Mouse (Mus musculus) limb, embryonic 11.5 days (tissue): Measurements from ENCODE around the gene 1810024B03Rik. TPM values are rescaled to one million over a fixed set of nuclear protein-coding genes. Genes with fewer than 3 reads are reported as not detected.

Source experiments
- ATAC-seq: fragments of 200-750 bp; cut with Nextera tagmentation; 2 replicates; pipeline ENCODE4 v1.8.0; 2017; ENCODE audit warnings: low read depth; ENCODE audit not compliant: insufficient number of reproducible peaks, low FRiP score, low TSS enrichment
- DNase-seq: peaks from one replicate; pipeline ENCODE4 v3.0.0-alpha.2; 2015; ENCODE audit warnings: low spot score
- H3K27ac ChIP-seq: fragments of 300-500 bp; sonication (generic); replicated peaks from 2 replicates; pipeline ENCODE4 v1.5.1; 2014; ENCODE audit warnings: low read depth, mild to moderate bottlenecking, low read length
- H3K27me3 ChIP-seq: fragments of 300-500 bp; sonication (generic); 2 replicates; pipeline ENCODE4 v1.6.1; 2014; ENCODE audit warnings: mild to moderate bottlenecking, low read length, mixed read lengths; ENCODE audit not compliant: control insufficient read depth, insufficient read depth
- H3K36me3 ChIP-seq: fragments of 300-500 bp; sonication (generic); 2 replicates; pipeline ENCODE4 v1.6.1; 2014; ENCODE audit warnings: mild to moderate bottlenecking, low read length, moderate library complexity, mixed read lengths; ENCODE audit not compliant: control insufficient read depth, insufficient read depth
- H3K4me1 ChIP-seq: fragments of 300-500 bp; sonication (generic); 2 replicates; pipeline ENCODE4 v1.6.1; 2014; ENCODE audit warnings: low read length, mixed read lengths; ENCODE audit not compliant: control insufficient read depth, insufficient read depth
- H3K4me2 ChIP-seq: fragments of 300-500 bp; sonication (generic); 2 replicates; pipeline ENCODE4 v1.6.1; 2014; ENCODE audit warnings: low read depth, mild to moderate bottlenecking, moderate library complexity; ENCODE audit not compliant: severe bottlenecking
- H3K4me3 ChIP-seq: fragments of 300-500 bp; sonication (generic); 2 replicates; pipeline ENCODE4 v1.5.1; 2014; ENCODE audit warnings: low read depth, low read length
- H3K9ac ChIP-seq: fragments of 300-500 bp; sonication (generic); 2 replicates; pipeline ENCODE4 v1.6.1; 2014; ENCODE audit warnings: mild to moderate bottlenecking, low read length
- H3K9me3 ChIP-seq: fragments of 300-500 bp; sonication (generic); 2 replicates; pipeline ENCODE4 v1.6.1; 2016; ENCODE audit warnings: low read length; ENCODE audit not compliant: control insufficient read depth
- WGBS: fragments of 180-500 bp; shearing (Covaris S2); extraction: QIAGEN DNeasy Blood & Tissue Kit; methylation state at CpG from one replicate; pipeline ENCODE4 v1.1.7; 2014; 5-methylcytosine and 5-hydroxymethylcytosine counted together
- polyA plus RNA-seq: library from polyadenylated mRNA; unstranded; fragments of >200 nt; fragmentation: Nextera tagmentation; extraction: Ambion mirVana; gene quantifications from 2 replicates; pipeline ENCODE4 v1.2.1, GENCODE M21; 2014

Gene 1810024B03Rik
- polyA plus RNA-seq, 1 experiment from 2014 or later, result 2.1 TPM

DNA sequence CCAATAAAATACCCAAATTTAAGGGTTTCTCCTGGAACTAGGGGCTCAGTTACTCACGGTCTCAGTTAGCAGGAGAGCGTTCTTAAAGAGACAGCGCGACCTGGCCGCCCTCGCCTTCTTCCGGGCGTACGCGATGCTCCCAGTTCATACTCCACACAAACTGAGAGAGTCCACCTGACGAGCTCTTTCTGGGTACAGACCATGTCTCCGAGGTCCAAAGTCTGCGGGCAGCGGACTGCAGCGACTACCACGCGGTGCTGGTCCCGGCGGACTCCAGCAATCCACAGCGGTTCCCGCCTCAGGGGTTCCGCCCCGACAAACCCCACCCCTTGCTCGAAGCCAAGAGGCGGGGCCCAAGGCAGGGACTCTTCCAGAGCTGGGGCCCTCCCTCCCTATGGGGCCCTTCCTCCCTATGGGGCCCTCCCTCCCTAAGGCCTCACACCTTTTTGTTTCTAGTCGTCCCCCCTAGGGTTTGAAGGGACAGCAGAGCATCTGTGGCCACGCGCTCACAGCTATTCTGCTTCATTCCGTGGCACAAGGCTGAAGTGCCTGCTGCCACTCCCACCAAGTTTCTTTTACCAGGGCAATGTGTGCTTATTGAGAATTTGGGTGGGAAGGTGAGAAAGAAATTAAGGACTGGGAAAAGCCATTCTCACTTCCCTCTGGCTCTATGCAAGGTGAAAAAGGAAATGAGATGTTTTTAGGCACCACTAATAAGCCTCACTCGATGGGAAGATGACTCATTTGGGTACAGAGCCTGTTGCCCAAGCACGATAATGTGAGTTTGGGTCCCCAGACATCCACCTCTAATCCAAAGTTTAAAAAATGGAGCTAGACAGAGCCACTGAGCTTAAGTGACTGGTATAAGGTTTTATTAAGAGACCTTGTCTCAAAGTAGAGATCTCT, 64.7 kb downstream of the 1810024B03Rik start, which contains the start of gene Itpripl1:
TSS of gene Itpripl1 (minus strand) at position 285 of the 906 bp plus-strand sequence.
- no peak within 1 kb of the TSS for H3K27ac ChIP-seq
- ATAC-seq, result peak; percentile 87
- H3K9me3 ChIP-seq, result no peaks in the 10 kb centered on the region
- H3K4me3 ChIP-seq, result peak within 1 kb of the TSS; percentile 48
- peak within 1 kb of the TSS; percentile 59 for H3K9ac ChIP-seq
- peaks cover 5% of the 10 kb centered on the region for H3K4me1 ChIP-seq
- peak within 1 kb of the TSS; percentile 56 for H3K4me2 ChIP-seq
- DNase-seq, result peak; percentile 79
- no peaks in the 10 kb centered on the region for H3K27me3 ChIP-seq
- peaks cover 6% of the 10 kb centered on the region; the same call in 1 of the 2 replicates for H3K36me3 ChIP-seq
- whole genome bisulfite sequencing, result 2% methylated on average over 31 of the region's 31 CpGs

DNA sequence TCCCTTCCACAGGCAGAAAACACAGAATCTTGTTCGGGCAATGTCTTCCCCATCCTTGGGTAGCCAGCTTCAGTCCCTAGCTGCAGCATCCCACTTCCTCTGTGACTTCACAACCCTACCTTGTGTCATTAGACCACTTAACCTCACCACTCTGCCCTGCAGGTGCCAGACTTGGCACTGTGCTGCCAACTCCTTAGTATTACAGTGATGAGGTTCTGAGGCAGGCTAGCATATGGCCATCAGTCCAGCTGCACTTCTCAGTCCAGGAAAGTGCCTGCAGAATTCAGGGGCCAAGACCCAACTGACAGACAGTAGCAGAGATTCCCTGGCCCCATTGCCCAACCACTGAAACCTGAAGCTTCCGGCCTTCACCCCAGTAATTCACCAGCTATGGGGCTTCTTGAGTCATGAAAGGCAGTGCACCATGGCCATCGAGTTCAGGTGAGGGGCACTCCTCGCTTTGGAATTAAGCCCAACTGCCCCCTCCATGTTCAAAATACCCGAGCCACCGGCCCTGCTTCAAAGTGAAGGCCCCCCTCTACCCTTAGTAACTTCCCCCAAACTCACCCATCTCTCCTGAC, 65.4 kb downstream of the 1810024B03Rik start:
- Histone ChIP-seq H3K4me3 (peak overlapping the region; percentile 48), H3K27me3 (no peaks in the 10 kb centered on the region), H3K9ac (peak overlapping the region; percentile 59), H3K9me3 (no peaks in the 10 kb centered on the region), H3K4me1 (peaks cover 5% of the 10 kb centered on the region), H3K4me2 (peak overlapping the region; percentile 56), H3K36me3 (peaks cover 6% of the 10 kb centered on the region; the same call in 1 of the 2 replicates), H3K27ac (no peak overlapping the region)
- ATAC-seq (peak; percentile 13; the same call in 1 of the 2 replicates), DNase-seq (no peak)
- WGBS, result 12% methylated on average over 6 of the region's 6 CpGs

DNA sequence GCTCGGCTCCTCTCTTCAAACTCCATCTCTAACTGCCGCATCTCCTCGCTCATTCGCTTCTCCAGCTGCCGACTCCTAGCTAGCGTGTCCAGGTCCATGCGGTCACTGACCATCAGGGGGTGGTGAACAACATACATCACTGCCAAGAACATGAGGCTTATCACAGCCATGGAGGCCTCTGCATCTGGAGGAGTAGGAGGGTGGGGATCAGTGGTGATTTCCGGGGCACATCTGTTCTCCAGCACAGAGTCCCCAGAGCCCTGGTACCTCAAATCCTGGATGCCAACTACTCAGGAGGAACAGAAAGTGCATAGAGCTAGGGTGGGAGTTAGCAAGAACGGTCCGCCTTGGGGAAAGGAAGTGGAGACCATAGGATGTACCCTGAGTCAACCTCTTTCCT, 66.0 kb downstream of the 1810024B03Rik start:
- DNase-seq (no peak), ATAC-seq (no peak)
- no peak overlapping the region for H3K27ac ChIP-seq
- H3K27me3 ChIP-seq, result no peaks in the 10 kb centered on the region
- no peak overlapping the region for H3K9ac ChIP-seq
- no peak overlapping the region for H3K4me3 ChIP-seq
- H3K4me2 ChIP-seq, result peak overlapping the region; percentile 56; the same call in 1 of the 2 replicates
- no peaks in the 10 kb centered on the region for H3K9me3 ChIP-seq
- peaks cover 6% of the 10 kb centered on the region; the same call in 1 of the 2 replicates for H3K36me3 ChIP-seq
- peaks cover 5% of the 10 kb centered on the region for H3K4me1 ChIP-seq
- 84% methylated on average over 10 of the region's 10 CpGs for WGBS

DNA sequence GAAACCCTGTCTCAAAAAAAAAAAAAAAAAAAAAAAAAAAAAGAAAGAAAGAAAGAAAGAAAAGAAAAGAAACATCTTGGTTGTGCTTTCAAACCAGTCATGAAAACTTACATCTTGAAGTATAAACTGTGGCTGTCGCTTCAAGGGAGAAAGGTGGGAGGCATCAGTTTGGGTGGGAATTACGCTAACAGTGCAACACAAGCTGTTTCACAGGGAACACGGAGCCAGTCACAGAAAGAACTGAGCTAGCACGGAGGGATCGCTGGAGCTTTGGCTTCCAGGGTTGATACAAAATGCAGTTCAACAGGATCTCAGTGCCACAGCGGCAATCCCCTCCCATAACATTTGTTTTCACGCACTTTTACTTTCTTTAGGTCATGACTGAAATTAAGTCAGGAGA, 68.1 kb downstream of the 1810024B03Rik start:
- no peak overlapping the region for H3K9ac ChIP-seq
- H3K4me3 ChIP-seq, result no peak overlapping the region
- no peaks in the 10 kb centered on the region for H3K27me3 ChIP-seq
- WGBS, result 93% methylated on average over 7 of the region's 7 CpGs
- ATAC-seq, result no peak
- no peak overlapping the region for H3K27ac ChIP-seq
- no peak overlapping the region for H3K4me2 ChIP-seq
- H3K4me1 ChIP-seq, result peaks cover 5% of the 10 kb centered on the region
- peaks cover 6% of the 10 kb centered on the region; the same call in 1 of the 2 replicates for H3K36me3 ChIP-seq
- no peaks in the 10 kb centered on the region for H3K9me3 ChIP-seq
- no peak for DNase-seq

DNA sequence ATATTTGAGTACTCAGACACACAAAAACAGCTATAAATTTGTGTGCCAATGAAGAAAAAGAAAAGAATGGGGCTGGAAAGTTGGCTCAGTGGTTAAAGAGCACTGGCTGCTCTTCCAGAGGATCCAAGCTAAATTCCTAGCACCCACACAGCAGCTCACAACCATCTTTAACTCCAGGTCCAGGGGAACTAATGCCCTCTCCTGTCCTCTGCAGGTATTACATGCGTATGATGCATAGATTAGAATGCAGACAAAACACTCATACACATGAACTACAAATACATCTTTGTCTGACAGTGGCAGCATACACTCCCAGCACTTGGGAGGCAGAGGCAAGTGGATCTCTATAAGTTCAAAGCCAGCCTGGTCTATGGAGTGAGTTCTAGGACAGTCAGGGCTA, 68.5 kb downstream of the 1810024B03Rik start:
- WGBS, result 100% methylated on average over 1 of the region's 1 CpGs
- Histone ChIP-seq H3K4me1 (peaks cover 5% of the 10 kb centered on the region), H3K9ac (no peak overlapping the region), H3K27me3 (no peaks in the 10 kb centered on the region), H3K27ac (no peak overlapping the region), H3K36me3 (peaks cover 6% of the 10 kb centered on the region; the same call in 1 of the 2 replicates), H3K9me3 (no peaks in the 10 kb centered on the region), H3K4me2 (no peak overlapping the region), H3K4me3 (no peak overlapping the region)
- no peak for DNase-seq
- ATAC-seq, result no peak

DNA sequence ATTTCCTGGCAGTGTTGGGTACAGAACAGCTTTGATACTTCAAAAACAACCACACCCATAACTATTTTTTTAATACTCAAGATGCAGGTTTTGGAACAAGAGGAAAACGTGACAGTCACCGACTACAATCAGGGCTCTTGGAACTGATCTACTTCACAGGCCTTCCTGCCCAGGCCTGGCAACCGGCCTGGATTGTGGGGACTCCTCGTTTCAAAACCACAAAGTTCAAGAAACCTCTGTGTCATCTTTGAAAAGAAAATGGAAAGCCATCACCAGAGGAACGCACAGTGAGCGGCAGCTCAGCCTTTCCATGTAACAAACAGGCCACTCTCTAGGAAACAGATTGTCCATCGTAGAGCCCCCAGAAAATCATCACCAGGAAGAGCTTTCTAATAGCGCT, 69.0 kb downstream of the 1810024B03Rik start:
- WGBS, result 95% methylated on average over 8 of the region's 8 CpGs
- Histone ChIP-seq H3K27me3 (no peaks in the 10 kb centered on the region), H3K4me3 (no peak overlapping the region), H3K4me1 (peaks cover 5% of the 10 kb centered on the region), H3K9ac (no peak overlapping the region), H3K27ac (no peak overlapping the region), H3K9me3 (no peaks in the 10 kb centered on the region), H3K36me3 (peaks cover 6% of the 10 kb centered on the region; the same call in 1 of the 2 replicates), H3K4me2 (no peak overlapping the region)
- no peak for DNase-seq
- ATAC-seq, result no peak

DNA sequence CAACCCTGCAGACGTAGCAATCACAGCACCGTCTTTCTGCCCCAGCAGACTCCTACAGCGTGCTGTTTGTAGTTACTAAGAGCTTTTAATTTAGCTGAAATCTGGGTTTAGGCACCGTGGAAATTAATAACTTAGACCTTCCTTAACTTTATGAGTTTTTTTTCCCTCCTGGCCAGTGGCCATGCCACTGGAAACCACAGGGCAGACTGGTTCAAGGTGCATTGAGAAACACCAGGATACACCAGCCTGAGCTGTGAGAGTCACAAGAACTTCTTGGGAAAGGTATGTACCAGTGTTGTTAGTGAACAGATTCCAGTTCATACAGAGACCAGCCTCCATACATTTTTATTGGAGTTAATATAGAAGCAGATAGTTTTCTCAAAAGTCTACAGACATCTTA, 69.6 kb downstream of the 1810024B03Rik start:
- Histone ChIP-seq H3K27ac (no peak overlapping the region), H3K4me2 (no peak overlapping the region), H3K9me3 (no peaks in the 10 kb centered on the region), H3K9ac (no peak overlapping the region), H3K36me3 (peaks cover 6% of the 10 kb centered on the region; the same call in 1 of the 2 replicates), H3K27me3 (no peaks in the 10 kb centered on the region), H3K4me3 (no peak overlapping the region), H3K4me1 (peaks cover 5% of the 10 kb centered on the region)
- ATAC-seq (no peak), DNase-seq (no peak)
- 88% methylated on average over 4 of the region's 4 CpGs for WGBS

DNA sequence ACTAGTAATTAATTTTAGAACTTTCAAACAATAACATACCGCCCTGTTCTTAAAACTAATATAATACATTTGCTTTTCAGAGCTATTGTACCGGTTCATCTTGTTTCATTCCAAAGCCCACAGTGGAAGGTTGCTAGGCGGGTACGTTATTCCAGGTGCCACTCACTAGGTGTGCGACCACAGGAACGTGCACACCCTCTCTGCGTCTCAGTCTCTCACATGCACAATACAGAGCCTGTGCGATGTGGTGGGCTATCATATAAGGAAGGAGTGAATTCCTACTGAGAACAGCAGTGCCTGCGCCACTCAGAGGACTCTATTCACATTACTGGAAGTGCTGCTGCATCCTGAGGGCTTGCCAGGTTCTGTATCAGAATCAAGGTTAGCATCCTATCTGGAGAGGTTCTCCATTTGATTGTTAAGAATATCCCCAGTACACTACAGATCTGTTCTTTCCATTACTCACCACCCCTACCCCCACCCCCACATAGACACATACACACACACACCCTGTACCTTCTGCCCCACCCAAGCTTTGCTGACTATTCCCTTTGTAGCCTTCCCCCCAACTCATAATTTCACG, 70.2 kb downstream of the 1810024B03Rik start:
- WGBS, result 90% methylated on average over 10 of the region's 10 CpGs
- Histone ChIP-seq H3K4me1 (peaks cover 5% of the 10 kb centered on the region), H3K27ac (no peak overlapping the region), H3K36me3 (peaks cover 6% of the 10 kb centered on the region; the same call in 1 of the 2 replicates), H3K27me3 (no peaks in the 10 kb centered on the region), H3K4me2 (no peak overlapping the region), H3K9ac (no peak overlapping the region; the same call in 1 of the 2 replicates), H3K9me3 (no peaks in the 10 kb centered on the region), H3K4me3 (no peak overlapping the region)
- ATAC-seq (no peak), DNase-seq (no peak)
